ENCODE assay signal across 13 mouse cellular contexts in genomic region chr16:17892606-17893005, GRCm38 (mm10). TPM values are rescaled to one million over a fixed set of nuclear protein-coding genes. Genes with fewer than 3 reads are reported as not detected.
DNase-seq lines count a peak whose midpoint lies in the region; ATAC-seq and TF ChIP-seq lines count a peak whose summit lies in the region.
"Had no signal": no experiment of that assay in that cellular context is flagged by ENCODE, and none has a peak within 500 bp of the region (broad histone marks: within the 10 kb centered on the region; RNA-seq: fewer than 3 reads in every experiment).

No protein-coding gene starts in this region.

- TF ChIP-seq CTCF in hindbrain, postnatal 0 days (IDR thresholded peaks at IDR 0.05; ENCODE audit: low read depth) = no peak
- no peak for TF ChIP-seq CTCF in brain, embryonic 14.5 days (IDR thresholded peaks at IDR 0.05; ENCODE audit: borderline replicate concordance, extremely low read depth, insufficient read depth, insufficient read length)
- TF ChIP-seq CTCF in lung, postnatal 0 days (IDR thresholded peaks at IDR 0.05) = no peak

- H3K9me3 ChIP-seq in hindbrain, postnatal 0 days (ENCODE audit: low read length) = no peaks in the 10 kb centered on the region
- no peaks in the 10 kb centered on the region for H3K9me3 ChIP-seq in hindbrain, embryonic 12.5 days (replicated peaks)
- no peaks in the 10 kb centered on the region for H3K9me3 ChIP-seq in lung, postnatal 0 days (ENCODE audit: low read length)
- H3K9me3 ChIP-seq in forebrain, embryonic 16.5 days (ENCODE audit: control insufficient read depth, low read length) = no peaks in the 10 kb centered on the region
- H3K9me3 ChIP-seq: forebrain, embryonic 12.5 days; megakaryocyte, embryonic 14.5 days had no signal

- H3K27me3 ChIP-seq in hindbrain, postnatal 0 days (ENCODE audit: insufficient read depth, low read length) = no peaks in the 10 kb centered on the region
- no peaks in the 10 kb centered on the region for H3K27me3 ChIP-seq in hindbrain, embryonic 12.5 days
- no peaks in the 10 kb centered on the region for H3K27me3 ChIP-seq in lung, postnatal 0 days (replicated peaks; ENCODE audit: insufficient read depth, low read length)
- no peaks in the 10 kb centered on the region for H3K27me3 ChIP-seq in forebrain, embryonic 16.5 days (replicated peaks; ENCODE audit: control insufficient read depth, insufficient read depth, low read length)
- H3K27me3 ChIP-seq: forebrain, embryonic 12.5 days had no signal

- peak overlapping the region; percentile 75; the same call in 1 of the 2 replicates for H3K27ac ChIP-seq in hindbrain, postnatal 0 days
- H3K27ac ChIP-seq in hindbrain, embryonic 12.5 days = no peak overlapping the region
- peak overlapping the region; percentile 79; the same call in 1 of the 2 replicates for H3K27ac ChIP-seq in lung, postnatal 0 days (ENCODE audit: low read length)
- H3K27ac ChIP-seq in forebrain, embryonic 16.5 days (ENCODE audit: low read length) = no peak overlapping the region

- ATAC-seq in hindbrain, postnatal 0 days = no peak
- ATAC-seq in hindbrain, embryonic 12.5 days (ENCODE audit: low FRiP score) = no peak
- ATAC-seq in lung, postnatal 0 days = no peak
- ATAC-seq in forebrain, embryonic 16.5 days = no peak

- H3K9ac ChIP-seq in hindbrain, postnatal 0 days (replicated peaks; ENCODE audit: low read length) = no peak overlapping the region
- H3K9ac ChIP-seq in hindbrain, embryonic 12.5 days = no peak overlapping the region
- H3K9ac ChIP-seq in lung, postnatal 0 days (replicated peaks; ENCODE audit: low read depth) = no peak overlapping the region
- no peak overlapping the region for H3K9ac ChIP-seq in forebrain, embryonic 16.5 days (replicated peaks; ENCODE audit: low read depth, low read length)
- H3K9ac ChIP-seq: forebrain, embryonic 12.5 days had no signal

- 43% methylated on average over 3 of the region's 3 CpGs for WGBS in hindbrain, postnatal 0 days
- 84% methylated on average over 3 of the region's 3 CpGs for WGBS in hindbrain, embryonic 12.5 days
- 30% methylated on average over 3 of the region's 3 CpGs for WGBS in lung, postnatal 0 days
- WGBS in forebrain, embryonic 16.5 days = 57% methylated on average over 3 of the region's 3 CpGs

- peaks cover 19% of the 10 kb centered on the region for H3K4me1 ChIP-seq in hindbrain, postnatal 0 days (ENCODE audit: insufficient read depth, low read length)
- peaks cover 19% of the 10 kb centered on the region for H3K4me1 ChIP-seq in hindbrain, embryonic 12.5 days
- H3K4me1 ChIP-seq in lung, postnatal 0 days (ENCODE audit: insufficient read depth, low read depth, low read length) = peaks cover 20% of the 10 kb centered on the region
- peaks cover 24% of the 10 kb centered on the region for H3K4me1 ChIP-seq in forebrain, embryonic 16.5 days (replicated peaks; ENCODE audit: control insufficient read depth, insufficient read depth, low read length)

- no peak overlapping the region for H3K4me3 ChIP-seq in hindbrain, postnatal 0 days (ENCODE audit: low read length)
- H3K4me3 ChIP-seq in hindbrain, embryonic 12.5 days = no peak overlapping the region
- H3K4me3 ChIP-seq in lung, postnatal 0 days (ENCODE audit: low read depth, low read length) = no peak overlapping the region
- H3K4me3 ChIP-seq in forebrain, embryonic 16.5 days (replicated peaks; ENCODE audit: low read length) = no peak overlapping the region

- no peak for TF ChIP-seq EP300 in lung, postnatal 0 days (IDR thresholded peaks at IDR 0.05)

- H3K36me3 ChIP-seq in hindbrain, postnatal 0 days (ENCODE audit: insufficient read depth, low read length) = no peaks in the 10 kb centered on the region
- no peaks in the 10 kb centered on the region for H3K36me3 ChIP-seq in hindbrain, embryonic 12.5 days
- H3K36me3 ChIP-seq in lung, postnatal 0 days (ENCODE audit: insufficient read depth, low read length) = no peaks in the 10 kb centered on the region
- H3K36me3 ChIP-seq in forebrain, embryonic 16.5 days (ENCODE audit: control insufficient read depth, insufficient read depth) = no peaks in the 10 kb centered on the region
- H3K36me3 ChIP-seq: forebrain, embryonic 12.5 days had no signal

- no peak for TF ChIP-seq POLR2A in brain, embryonic 14.5 days (IDR thresholded peaks at IDR 0.05; ENCODE audit: borderline replicate concordance, extremely low read depth, insufficient read depth, insufficient read length, poor library complexity, severe bottlenecking)

- DNase-seq in hindbrain, postnatal 0 days (ENCODE audit: low spot score) = peak; percentile 27
- peak; percentile 16 for DNase-seq in brain, embryonic 14.5 days (ENCODE audit: low read depth)
- DNase-seq in cerebellum, postnatal 25 days = peak; percentile 93 to 94
- DNase-seq in lung, postnatal 0 days (ENCODE audit: low spot score) = peak; percentile 38
- DNase-seq in thymus, postnatal 14 days = no peak
- no peak for DNase-seq in frontal cortex, postnatal 10 days (ENCODE audit: low spot score in 2 of 2)
- DNase-seq: right cerebral cortex, adult 18-20 months had no signal

- no peak overlapping the region for H3K4me2 ChIP-seq in hindbrain, postnatal 0 days (ENCODE audit: low read depth, low read length)
- no peak overlapping the region for H3K4me2 ChIP-seq in hindbrain, embryonic 12.5 days (replicated peaks)
- no peak overlapping the region for H3K4me2 ChIP-seq in lung, postnatal 0 days (replicated peaks; ENCODE audit: low read depth, low read length)
- no peak overlapping the region for H3K4me2 ChIP-seq in forebrain, embryonic 16.5 days (ENCODE audit: low read length)

RNA-seq across cellular contexts. Expression of gene Gm20518, which starts 1.1 kb away (rescaled TPM):
- total RNA-seq in hindbrain, postnatal 0 days (2014; rRNA removed) = 0.42 and 1.3 TPM in 2 replicates
- 0.11 and 0.20 TPM in 2 replicates for polyA plus RNA-seq in hindbrain, postnatal 0 days (2015; fragmentation: Nextera tagmentation; extraction: Ambion mirVana)
- polyA plus RNA-seq in hindbrain, embryonic 12.5 days (2016; fragmentation: Nextera tagmentation; extraction: Ambion mirVana) = 0.66 and 0.73 TPM in 2 replicates
- polyA plus RNA-seq in brain, embryonic 14.5 days (2012; rRNA removed) = 3.2 and 3.9 TPM in 2 replicates
- polyA plus RNA-seq in lung, postnatal 0 days (2015; fragmentation: Nextera tagmentation; extraction: Ambion mirVana) = 0.11 and 0.18 TPM in 2 replicates
- polyA plus RNA-seq in forebrain, embryonic 16.5 days (2015; fragmentation: Nextera tagmentation; extraction: Ambion mirVana) = 0.63 and 1.1 TPM in 2 replicates

RNA-seq across cellular contexts. Expression of gene Tssk1, which starts 1.4 kb away (rescaled TPM):
- total RNA-seq in hindbrain, postnatal 0 days (2014; rRNA removed) = 0.29 TPM in 1 of 2 replicates, not detected in the other
- 0.04 TPM in 1 of 2 replicates, not detected in the other for polyA plus RNA-seq in hindbrain, postnatal 0 days (2015; fragmentation: Nextera tagmentation; extraction: Ambion mirVana)
- 0.07 and 0.10 TPM in 2 replicates for polyA plus RNA-seq in hindbrain, embryonic 12.5 days (2016; fragmentation: Nextera tagmentation; extraction: Ambion mirVana)
- 0.04 and 0.06 TPM in 2 replicates for polyA plus RNA-seq in brain, embryonic 14.5 days (2012; rRNA removed)
- polyA plus RNA-seq in lung, postnatal 0 days (2015; fragmentation: Nextera tagmentation; extraction: Ambion mirVana) = not detected in 2 replicates
- not detected in 2 replicates for polyA plus RNA-seq in forebrain, embryonic 16.5 days (2015; fragmentation: Nextera tagmentation; extraction: Ambion mirVana)
- total RNA-seq: ES-E14 had no signal
- polyA plus RNA-seq: forebrain, embryonic 12.5 days had no signal

RNA-seq across cellular contexts. Expression of gene Dgcr2, which starts 5.8 kb away (rescaled TPM):
- total RNA-seq in hindbrain, postnatal 0 days (2014; rRNA removed) = 181 and 199 TPM in 2 replicates
- polyA plus RNA-seq in hindbrain, postnatal 0 days (2015; fragmentation: Nextera tagmentation; extraction: Ambion mirVana) = 83.0 and 88.8 TPM in 2 replicates
- 101 and 106 TPM in 2 replicates for polyA plus RNA-seq in hindbrain, embryonic 12.5 days (2016; fragmentation: Nextera tagmentation; extraction: Ambion mirVana)
- 159 and 166 TPM in 2 replicates for polyA plus RNA-seq in brain, embryonic 14.5 days (2012; rRNA removed)
- polyA plus RNA-seq in lung, postnatal 0 days (2015; fragmentation: Nextera tagmentation; extraction: Ambion mirVana) = 47.3 and 49.2 TPM in 2 replicates
- polyA plus RNA-seq in forebrain, embryonic 16.5 days (2015; fragmentation: Nextera tagmentation; extraction: Ambion mirVana) = 108 and 110 TPM in 2 replicates

RNA-seq across cellular contexts. Expression of gene Tssk2, which starts 5.8 kb away (rescaled TPM):
- total RNA-seq in hindbrain, postnatal 0 days (2014; rRNA removed) = not detected in 2 replicates
- not detected in 2 replicates for polyA plus RNA-seq in hindbrain, postnatal 0 days (2015; fragmentation: Nextera tagmentation; extraction: Ambion mirVana)
- polyA plus RNA-seq in hindbrain, embryonic 12.5 days (2016; fragmentation: Nextera tagmentation; extraction: Ambion mirVana) = 0.17 and 0.21 TPM in 2 replicates
- polyA plus RNA-seq in brain, embryonic 14.5 days (2012; rRNA removed) = not detected in 2 replicates
- not detected in 2 replicates for polyA plus RNA-seq in lung, postnatal 0 days (2015; fragmentation: Nextera tagmentation; extraction: Ambion mirVana)
- polyA plus RNA-seq in forebrain, embryonic 16.5 days (2015; fragmentation: Nextera tagmentation; extraction: Ambion mirVana) = 0.17 TPM in 1 of 2 replicates, not detected in the other
- total RNA-seq: layer of hippocampus, postnatal 25 days had no signal
- polyA plus RNA-seq: forebrain, embryonic 12.5 days had no signal

RNA-seq across cellular contexts. Expression of gene Ess2, which starts 18.5 kb away (rescaled TPM):
- total RNA-seq in hindbrain, postnatal 0 days (2014; rRNA removed) = 37.7 and 46.3 TPM in 2 replicates
- polyA plus RNA-seq in hindbrain, postnatal 0 days (2015; fragmentation: Nextera tagmentation; extraction: Ambion mirVana) = 38.8 and 40.8 TPM in 2 replicates
- 50.0 and 51.1 TPM in 2 replicates for polyA plus RNA-seq in hindbrain, embryonic 12.5 days (2016; fragmentation: Nextera tagmentation; extraction: Ambion mirVana)
- 51.9 and 56.9 TPM in 2 replicates for polyA plus RNA-seq in brain, embryonic 14.5 days (2012; rRNA removed)
- 21.8 and 22.6 TPM in 2 replicates for polyA plus RNA-seq in lung, postnatal 0 days (2015; fragmentation: Nextera tagmentation; extraction: Ambion mirVana)
- 57.2 and 60.8 TPM in 2 replicates for polyA plus RNA-seq in forebrain, embryonic 16.5 days (2015; fragmentation: Nextera tagmentation; extraction: Ambion mirVana)

Comparison
In these comparisons a context has a peak if more than half of its experiments do, and no peak if none do; other contexts are left out.
1. H3K27ac ChIP-seq: peak in hindbrain, postnatal 0 days (single experiment) and lung, postnatal 0 days (single experiment); none in hindbrain, embryonic 12.5 days (single experiment) and forebrain, embryonic 16.5 days (single experiment).
2. DNase-seq: peak in hindbrain, postnatal 0 days (single experiment), brain, embryonic 14.5 days (single experiment), cerebellum, postnatal 25 days (2 of 2) and lung, postnatal 0 days (single experiment); none in thymus, postnatal 14 days (single experiment) and frontal cortex, postnatal 10 days (0 of 2).